Mouse (Mus musculus) kidney, adult 2 months (tissue): Measurements from ENCODE around the gene Lman1l.

Experiments
- CTCF ChIP-seq: fragments of 200-500 bp; conservative IDR thresholded peaks from 2 replicates; pipeline ENCODE4 v1.5.1; 2011; ENCODE audit warnings: low read depth, mild to moderate bottlenecking, control low read depth, low read length, moderate library complexity, mixed read lengths; ENCODE audit not compliant: insufficient read depth, insufficient read length
- POLR2A ChIP-seq: fragments of 200-500 bp; IDR thresholded peaks from one replicate; pipeline ENCODE4 v1.6.1; 2011; ENCODE audit warnings: low read depth, low read length, control low read depth

- TF ChIP-seq CTCF (no peak), POLR2A (no peak)
Measured at GRCm38 (mm10) chr9:57667817-57668216, 47.2 kb upstream of the Lman1l start.
